Mouse (Mus musculus) stomach, embryonic 15.5 days (tissue): ENCODE measurements around the gene Klre1. TPM values are rescaled to one million over a fixed set of nuclear protein-coding genes. Genes with fewer than 3 reads are reported as not detected.
A peak's percentile ranks its signal among the peaks of the same experiment; 100 is the strongest.

Experiments used
- ATAC-seq: fragments of 200-750 bp; cut with Nextera tagmentation; 2 replicates; pipeline ENCODE4 v1.8.0; 2017; ENCODE audit warnings: low read depth, moderate number of reproducible peaks, moderate TSS enrichment; ENCODE audit not compliant: insufficient read depth, low FRiP score
- H3K27ac ChIP-seq: fragments of 300-500 bp; sonication (generic); 2 replicates; pipeline ENCODE4 v1.5.1; 2015; ENCODE audit warnings: mild to moderate bottlenecking, inconsistent platforms
- H3K27me3 ChIP-seq: fragments of 300-500 bp; sonication (generic); replicated peaks from 2 replicates; pipeline ENCODE4 v1.6.1; 2015; ENCODE audit warnings: inconsistent platforms
- H3K36me3 ChIP-seq: fragments of 300-500 bp; sonication (generic); 2 replicates; pipeline ENCODE4 v1.6.1; 2015; ENCODE audit warnings: inconsistent platforms
- H3K4me1 ChIP-seq: fragments of 300-500 bp; sonication (generic); 2 replicates; pipeline ENCODE4 v1.6.1; 2015; ENCODE audit warnings: inconsistent platforms
- H3K4me2 ChIP-seq: fragments of 300-500 bp; sonication (generic); 2 replicates; pipeline ENCODE4 v1.6.1; 2015; ENCODE audit warnings: mild to moderate bottlenecking, inconsistent platforms
- H3K4me3 ChIP-seq: fragments of 300-500 bp; sonication (generic); replicated peaks from 2 replicates; pipeline ENCODE4 v1.5.1; 2015; ENCODE audit warnings: inconsistent platforms
- H3K9ac ChIP-seq: fragments of 300-500 bp; sonication (generic); 2 replicates; pipeline ENCODE4 v1.6.1; 2015; ENCODE audit warnings: inconsistent platforms
- H3K9me3 ChIP-seq: fragments of 300-500 bp; sonication (generic); 2 replicates; pipeline ENCODE4 v1.6.1; 2016; ENCODE audit warnings: inconsistent platforms
- WGBS: fragments of 180-500 bp; shearing (Covaris S2); methylation state at CpG from one replicate; pipeline ENCODE4 v1.1.7; 2015; 5-methylcytosine and 5-hydroxymethylcytosine counted together
- polyA plus RNA-seq: library from polyadenylated mRNA; unstranded; fragments of >200 nt; fragmentation: Nextera tagmentation; extraction: Ambion mirVana; gene quantifications from 2 replicates; pipeline ENCODE4 v1.2.1, GENCODE M21; 2015

Gene Klre1
- not detected in 2 replicates for polyA plus RNA-seq

DNA sequence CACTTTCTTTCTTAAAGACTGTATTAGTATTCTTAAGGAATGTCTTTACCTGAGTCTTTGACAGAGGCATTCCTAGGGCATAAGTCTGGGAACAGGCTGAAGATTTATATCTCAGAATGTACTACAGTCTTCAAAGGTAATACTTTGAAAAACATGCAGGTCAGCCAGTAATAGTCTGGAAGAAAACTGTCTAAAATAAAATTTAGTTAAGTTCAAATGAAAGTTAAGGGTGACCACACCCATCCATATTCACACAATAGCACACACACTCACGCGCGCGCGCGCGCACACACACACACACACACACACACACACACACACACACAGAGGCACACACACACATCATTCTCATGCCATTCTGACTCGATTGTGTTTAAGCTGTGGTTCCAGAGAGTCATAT, at the start of gene Klre1:
Klre1 (plus strand) TSS at position 301 of the 400 bp plus-strand sequence.
- 93% methylated on average over 8 of the region's 8 CpGs for WGBS
- no peaks in the 10 kb centered on the region for H3K4me1 ChIP-seq
- H3K36me3 ChIP-seq, result no peaks in the 10 kb centered on the region
- no peak within 1 kb of the TSS for H3K4me2 ChIP-seq
- H3K27me3 ChIP-seq, result no peaks in the 10 kb centered on the region
- H3K9me3 ChIP-seq, result no peaks in the 10 kb centered on the region
- H3K9ac ChIP-seq, result no peak within 1 kb of the TSS
- ATAC-seq, result no peak
- no peak within 1 kb of the TSS for H3K4me3 ChIP-seq
- no peak within 1 kb of the TSS for H3K27ac ChIP-seq

GRCm38 (mm10) chr6:129529605-129530004, 48.1 kb upstream of the Klre1 start:
- Histone ChIP-seq H3K4me2 (no peak overlapping the region), H3K9ac (no peak overlapping the region), H3K4me3 (no peak overlapping the region), H3K9me3 (no peaks in the 10 kb centered on the region), H3K36me3 (no peaks in the 10 kb centered on the region), H3K27me3 (no peaks in the 10 kb centered on the region), H3K27ac (no peak overlapping the region), H3K4me1 (peaks cover 10% of the 10 kb centered on the region; the same call in 1 of the 2 replicates)
- WGBS, result 69% methylated on average over 1 of the region's 1 CpGs
- no peak for ATAC-seq

DNA sequence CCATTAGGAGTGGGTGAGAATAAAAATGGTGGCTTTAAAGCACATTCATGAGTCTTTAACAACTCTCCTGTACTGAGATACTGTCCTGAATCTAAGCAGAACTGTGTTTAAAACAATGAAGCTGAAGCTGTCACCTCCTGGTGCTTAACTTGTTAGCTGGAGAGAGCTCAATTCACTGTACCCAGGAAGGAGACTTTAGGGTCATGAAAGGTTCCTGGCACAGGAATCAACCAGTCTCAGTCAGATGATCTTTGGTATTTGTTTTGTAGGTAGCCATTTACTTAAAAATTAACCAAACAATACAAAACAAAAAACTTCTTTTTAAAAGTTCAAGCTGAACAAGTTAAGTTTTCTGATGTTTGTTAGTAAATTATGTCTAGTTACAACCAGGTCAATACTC, 47.4 kb upstream of the Klre1 start:
- H3K9ac ChIP-seq, result no peak overlapping the region
- no peak overlapping the region for H3K27ac ChIP-seq
- H3K4me1 ChIP-seq, result peaks cover 13% of the 10 kb centered on the region
- no peaks in the 10 kb centered on the region for H3K36me3 ChIP-seq
- no peak overlapping the region for H3K4me2 ChIP-seq
- no peak overlapping the region for H3K4me3 ChIP-seq
- H3K9me3 ChIP-seq, result no peaks in the 10 kb centered on the region
- no peak for ATAC-seq
- no peaks in the 10 kb centered on the region for H3K27me3 ChIP-seq

GRCm38 (mm10) chr6:129532556-129532941, 45.2 kb upstream of the Klre1 start:
- Histone ChIP-seq H3K4me2 (peak overlapping the region; percentile 93), H3K9ac (no peak overlapping the region), H3K36me3 (no peaks in the 10 kb centered on the region), H3K27ac (peak overlapping the region; percentile 21; the same call in 1 of the 2 replicates), H3K27me3 (no peaks in the 10 kb centered on the region), H3K4me1 (peaks cover 13% of the 10 kb centered on the region), H3K4me3 (peak overlapping the region; percentile 62), H3K9me3 (no peaks in the 10 kb centered on the region)
- ATAC-seq, result peak; percentile 43; the same call in 1 of the 2 replicates
- 26% methylated on average over 7 of the region's 7 CpGs for WGBS

GRCm38 (mm10) chr6:129532942-129533860, 44.5 kb upstream of the Klre1 start, which contains the start of gene Gabarapl1:
TSS of gene Gabarapl1 (plus strand) at chr6:129533160.
- WGBS, result under 1% methylated on average over 55 of the region's 55 CpGs
- no peaks in the 10 kb centered on the region for H3K27me3 ChIP-seq
- H3K4me1 ChIP-seq, result peaks cover 13% of the 10 kb centered on the region
- H3K4me2 ChIP-seq, result peak within 1 kb of the TSS; percentile 93
- ATAC-seq, result peak; percentile 86
- peaks cover 2% of the 10 kb centered on the region; the same call in 1 of the 2 replicates for H3K36me3 ChIP-seq
- H3K27ac ChIP-seq, result peak within 1 kb of the TSS; percentile 31
- peak within 1 kb of the TSS; percentile 61 for H3K9ac ChIP-seq
- peak within 1 kb of the TSS; percentile 62 for H3K4me3 ChIP-seq
- no peaks in the 10 kb centered on the region for H3K9me3 ChIP-seq

DNA sequence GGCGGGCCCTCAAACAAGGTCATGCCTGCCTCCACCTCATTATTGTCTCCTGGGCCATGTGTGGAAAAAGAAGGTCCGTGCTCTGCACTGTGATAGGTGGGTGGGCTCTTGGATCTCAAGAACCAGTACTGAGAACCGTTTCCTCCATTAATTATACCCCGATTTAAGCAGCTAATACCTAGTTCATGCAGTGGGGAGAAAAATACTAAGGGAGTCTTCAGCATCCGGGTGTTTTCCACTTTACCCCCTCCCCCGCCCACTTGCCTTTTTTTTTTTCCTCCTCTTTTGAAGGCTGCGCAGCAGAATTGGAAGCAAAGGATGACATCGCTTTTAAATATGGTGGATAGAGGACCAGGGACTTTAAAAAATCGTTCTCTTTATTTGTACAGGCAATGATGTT, 43.6 kb upstream of the Klre1 start:
- H3K4me1 ChIP-seq, result peaks cover 13% of the 10 kb centered on the region
- H3K9ac ChIP-seq, result peak overlapping the region; percentile 61; the same call in 1 of the 2 replicates
- H3K4me2 ChIP-seq, result peak overlapping the region; percentile 93
- no peak overlapping the region for H3K27ac ChIP-seq
- H3K36me3 ChIP-seq, result peaks cover 10% of the 10 kb centered on the region
- no peak for ATAC-seq
- H3K4me3 ChIP-seq, result peak overlapping the region; percentile 62
- H3K27me3 ChIP-seq, result no peaks in the 10 kb centered on the region
- no peaks in the 10 kb centered on the region for H3K9me3 ChIP-seq
- WGBS, result 17% methylated on average over 9 of the region's 9 CpGs

- Histone ChIP-seq H3K36me3 (peaks cover 13% of the 10 kb centered on the region), H3K27ac (no peak overlapping the region), H3K9me3 (no peaks in the 10 kb centered on the region), H3K4me1 (peaks cover 13% of the 10 kb centered on the region), H3K27me3 (no peaks in the 10 kb centered on the region), H3K4me2 (peak overlapping the region; percentile 93), H3K9ac (no peak overlapping the region), H3K4me3 (peak overlapping the region; percentile 62)
- ATAC-seq, result no peak
- 55% methylated on average over 4 of the region's 4 CpGs for WGBS
Observed at GRCm38 (mm10) chr6:129534627-129535190, 43.0 kb upstream of the Klre1 start.

- H3K9ac ChIP-seq, result no peak overlapping the region
- H3K36me3 ChIP-seq, result peaks cover 21% of the 10 kb centered on the region
- no peak overlapping the region for H3K27ac ChIP-seq
- ATAC-seq, result no peak
- H3K4me3 ChIP-seq, result no peak overlapping the region
- H3K27me3 ChIP-seq, result no peaks in the 10 kb centered on the region
- H3K4me2 ChIP-seq, result no peak overlapping the region
- peaks cover 13% of the 10 kb centered on the region for H3K4me1 ChIP-seq
- H3K9me3 ChIP-seq, result no peaks in the 10 kb centered on the region
- 58% methylated on average over 4 of the region's 4 CpGs for WGBS
Observed at GRCm38 (mm10) chr6:129535723-129536122, 42.0 kb upstream of the Klre1 start.

DNA sequence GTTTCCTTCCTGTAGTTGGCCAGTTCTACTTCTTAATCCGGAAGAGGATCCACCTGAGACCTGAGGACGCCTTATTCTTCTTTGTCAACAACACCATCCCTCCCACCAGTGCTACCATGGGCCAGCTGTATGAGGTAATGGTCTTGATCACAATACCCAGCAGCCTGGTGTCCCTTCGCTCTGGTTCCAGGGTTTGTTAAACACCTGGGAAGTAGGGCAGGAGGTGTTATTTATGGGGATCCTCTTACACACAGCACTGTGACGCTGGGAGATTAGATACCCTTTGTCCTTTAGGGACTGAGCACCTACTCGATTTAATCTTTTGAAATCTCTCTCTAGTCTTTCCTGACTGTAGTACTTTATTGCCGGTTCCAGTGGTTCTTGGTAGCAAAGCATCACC, 39.1 kb upstream of the Klre1 start:
- no peak overlapping the region for H3K9ac ChIP-seq
- H3K4me2 ChIP-seq, result no peak overlapping the region
- 80% methylated on average over 6 of the region's 6 CpGs for WGBS
- no peak overlapping the region for H3K27ac ChIP-seq
- peaks cover 21% of the 10 kb centered on the region for H3K36me3 ChIP-seq
- H3K4me3 ChIP-seq, result no peak overlapping the region
- H3K27me3 ChIP-seq, result no peaks in the 10 kb centered on the region
- H3K4me1 ChIP-seq, result peaks cover 9% of the 10 kb centered on the region; the same call in 1 of the 2 replicates
- H3K9me3 ChIP-seq, result no peaks in the 10 kb centered on the region
- ATAC-seq, result no peak

GRCm38 (mm10) chr6:129541931-129542330, 35.8 kb upstream of the Klre1 start:
- Histone ChIP-seq H3K9me3 (no peaks in the 10 kb centered on the region), H3K4me1 (no peaks in the 10 kb centered on the region), H3K4me2 (no peak overlapping the region), H3K27ac (no peak overlapping the region), H3K4me3 (no peak overlapping the region), H3K27me3 (no peaks in the 10 kb centered on the region), H3K9ac (no peak overlapping the region), H3K36me3 (peaks cover 21% of the 10 kb centered on the region)
- WGBS, result 87% methylated on average over 9 of the region's 9 CpGs
- no peak for ATAC-seq

DNA sequence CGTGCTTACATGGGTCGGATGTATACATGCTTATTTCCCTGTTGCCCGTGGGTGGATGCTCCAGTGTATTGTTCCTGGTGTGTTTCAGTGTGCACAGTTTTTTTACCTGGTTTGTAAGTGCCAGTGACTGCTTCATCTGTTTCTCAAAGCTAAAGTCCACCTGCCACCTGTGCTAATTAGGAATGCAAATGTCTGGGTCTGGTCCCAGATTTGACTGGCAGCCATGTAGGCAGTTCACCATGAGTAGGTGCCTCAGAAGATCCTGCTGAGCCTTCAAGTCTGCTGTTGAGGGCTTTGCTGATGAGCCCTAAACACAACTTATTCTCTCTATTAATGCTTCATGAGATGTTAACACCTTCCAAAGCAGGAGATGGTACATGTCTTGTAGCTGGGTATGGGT, 35.2 kb upstream of the Klre1 start:
- H3K27ac ChIP-seq, result no peak overlapping the region
- 94% methylated on average over 3 of the region's 3 CpGs for WGBS
- no peaks in the 10 kb centered on the region for H3K27me3 ChIP-seq
- H3K4me1 ChIP-seq, result no peaks in the 10 kb centered on the region
- H3K36me3 ChIP-seq, result peaks cover 21% of the 10 kb centered on the region
- H3K4me3 ChIP-seq, result no peak overlapping the region
- no peak overlapping the region for H3K4me2 ChIP-seq
- no peak overlapping the region for H3K9ac ChIP-seq
- H3K9me3 ChIP-seq, result no peaks in the 10 kb centered on the region
- ATAC-seq, result no peak
